ENCODE assay signal across 8 mouse cellular contexts in genomic region chr19:8954171-8954570, GRCm38 (mm10). TPM values are rescaled to one million over a fixed set of nuclear protein-coding genes. Genes with fewer than 3 reads are reported as not detected.
A peak's percentile ranks its signal among the peaks of the same experiment; 100 is the strongest.
DNase-seq lines count a peak whose midpoint lies in the region; ATAC-seq and TF ChIP-seq lines count a peak whose summit lies in the region.

No protein-coding gene starts in this region.

- 2% methylated on average over 9 of the region's 9 CpGs for WGBS in liver, adult 2 months
- 8% methylated on average over 9 of the region's 9 CpGs for WGBS in hindbrain, postnatal 0 days

- TF ChIP-seq CTCF in liver, adult 2 months (IDR thresholded peaks at IDR 0.05; ENCODE audit: low read depth, low read length) = no peak
- TF ChIP-seq CTCF in hindbrain, postnatal 0 days (IDR thresholded peaks at IDR 0.05; ENCODE audit: low read depth) = no peak

- peaks cover 30% of the 10 kb centered on the region for H3K36me3 ChIP-seq in liver, adult 2 months (ENCODE audit: control insufficient read depth, insufficient read depth, low read length)
- peaks cover 24% of the 10 kb centered on the region for H3K36me3 ChIP-seq in hindbrain, postnatal 0 days (ENCODE audit: insufficient read depth, low read length)

- peaks cover 3% of the 10 kb centered on the region for H3K4me1 ChIP-seq in liver, adult 2 months (ENCODE audit: control insufficient read depth, insufficient read depth, low read length)
- H3K4me1 ChIP-seq in brown adipose tissue, adult 24 weeks (ENCODE audit: control insufficient read depth, insufficient read depth, insufficient read length, low read length) = 0 out of 2 replicates have a peak, but pooled peaks cover 2% of the 10 kb centered on the region
- H3K4me1 ChIP-seq in hindbrain, postnatal 0 days (ENCODE audit: insufficient read depth, low read length) = 0 out of 2 replicates have a peak, but pooled peaks cover 12% of the 10 kb centered on the region

- H3K79me2 ChIP-seq in liver, adult 2 months (ENCODE audit: control insufficient read depth, insufficient read depth, low read length) = peaks cover 12% of the 10 kb centered on the region; the same call in 1 of the 2 replicates

- H3K9me3 ChIP-seq in hindbrain, postnatal 0 days (ENCODE audit: low read length) = no peaks in the 10 kb centered on the region

- TF ChIP-seq POLR2A in liver, adult 2 months (IDR thresholded peaks at IDR 0.05; ENCODE audit: extremely low read depth, insufficient read depth, low read length) = no peak

- H3K4me2 ChIP-seq in hindbrain, postnatal 0 days (ENCODE audit: low read depth, low read length) = peak overlapping the region; percentile 89

- peak overlapping the region; percentile 67 for H3K4me3 ChIP-seq in liver, adult 2 months (ENCODE audit: insufficient read depth, low read depth, low read length)
- H3K4me3 ChIP-seq in brown adipose tissue, adult 24 weeks (ENCODE audit: insufficient read depth, low read depth, low read length) = peak overlapping the region; percentile 85
- peak overlapping the region; percentile 67 for H3K4me3 ChIP-seq in hindbrain, postnatal 0 days (ENCODE audit: low read length)

- H3K27ac ChIP-seq in liver, adult 2 months (replicated peaks; ENCODE audit: insufficient read depth, low read depth, low read length) = no peak overlapping the region; the same call in 1 of the 2 replicates
- H3K27ac ChIP-seq in brown adipose tissue, adult 24 weeks (replicated peaks; ENCODE audit: low read depth, low read length) = peak overlapping the region; percentile 86
- peak overlapping the region; percentile 88 for H3K27ac ChIP-seq in hindbrain, postnatal 0 days

- peak overlapping the region; percentile 75 for H3K9ac ChIP-seq in liver, adult 2 months (ENCODE audit: low read depth, low read length)
- H3K9ac ChIP-seq in hindbrain, postnatal 0 days (replicated peaks; ENCODE audit: low read length) = peak overlapping the region; percentile 69

- no peak for DNase-seq in liver, adult 2 months (ENCODE audit: extremely low read depth, low read depth, low spot score)
- DNase-seq in liver = no peak
- no peak for DNase-seq in hindbrain, postnatal 0 days (ENCODE audit: low spot score)
- peak; percentile 44 for DNase-seq in naive thymus-derived CD4-positive, alpha-beta T cell, adult 2 months (ENCODE audit: low read depth)
- no peak for DNase-seq in frontal cortex, postnatal 14 days (ENCODE audit: low spot score in 2 of 2)
- no peak for DNase-seq in layer of hippocampus, postnatal 36 days

- no peaks in the 10 kb centered on the region for H3K27me3 ChIP-seq in liver, adult 2 months (ENCODE audit: control insufficient read depth, insufficient read depth, low read length)
- no peaks in the 10 kb centered on the region for H3K27me3 ChIP-seq in hindbrain, postnatal 0 days (ENCODE audit: insufficient read depth, low read length)

- no peak for ATAC-seq in hindbrain, postnatal 0 days
- ATAC-seq in cerebellum, adult (ENCODE audit: insufficient number of reproducible peaks, low FRiP score, low TSS enrichment) = no peak

RNA-seq across cellular contexts. Expression of gene Tut1, which starts 0.5 kb away (rescaled TPM):
- total RNA-seq in liver, adult 2 months (2014; rRNA removed) = 6.0 and 6.2 TPM in 2 replicates
- 9.6 and 14.6 TPM in 2 replicates for polyA plus RNA-seq in liver, adult 2 months (2012; rRNA removed)
- 6.9 and 7.5 TPM in 2 replicates for polyA plus RNA-seq in brown adipose tissue, adult 24 weeks (2012; ENCODE audit: insufficient read depth, insufficient read length, missing spikeins)
- 20.8 and 23.4 TPM in 2 replicates for total RNA-seq in hindbrain, postnatal 0 days (2014; rRNA removed)
- 16.0 and 16.2 TPM in 2 replicates for polyA plus RNA-seq in hindbrain, postnatal 0 days (2015; fragmentation: Nextera tagmentation; extraction: Ambion mirVana)
- total RNA-seq in layer of hippocampus, postnatal 36 days (2021) = 10 to 100 TPM; 19.6 to 19.7 TPM

RNA-seq across cellular contexts. Expression of gene Mta2, which starts 12.5 kb away (rescaled TPM):
- total RNA-seq in liver, adult 2 months (2014; rRNA removed) = 25.6 and 27.1 TPM in 2 replicates
- 11.2 and 12.1 TPM in 2 replicates for polyA plus RNA-seq in liver, adult 2 months (2012; rRNA removed)
- 28.2 and 30.6 TPM in 2 replicates for polyA plus RNA-seq in brown adipose tissue, adult 24 weeks (2012; ENCODE audit: insufficient read depth, insufficient read length, missing spikeins)
- total RNA-seq in hindbrain, postnatal 0 days (2014; rRNA removed) = 65.1 and 71.4 TPM in 2 replicates
- polyA plus RNA-seq in hindbrain, postnatal 0 days (2015; fragmentation: Nextera tagmentation; extraction: Ambion mirVana) = 75.2 and 78.8 TPM in 2 replicates
- total RNA-seq in layer of hippocampus, postnatal 36 days (2021) = 10 to 100 TPM; 54.7 to 60.7 TPM

RNA-seq across cellular contexts. Expression of gene Eef1g, which starts 12.7 kb away (rescaled TPM):
- total RNA-seq in liver, adult 2 months (2014; rRNA removed) = 101 and 117 TPM in 2 replicates
- 99.1 and 107 TPM in 2 replicates for polyA plus RNA-seq in liver, adult 2 months (2012; rRNA removed)
- 134 and 135 TPM in 2 replicates for polyA plus RNA-seq in brown adipose tissue, adult 24 weeks (2012; ENCODE audit: insufficient read depth, insufficient read length, missing spikeins)
- 442 and 469 TPM in 2 replicates for total RNA-seq in hindbrain, postnatal 0 days (2014; rRNA removed)
- 256 and 260 TPM in 2 replicates for polyA plus RNA-seq in hindbrain, postnatal 0 days (2015; fragmentation: Nextera tagmentation; extraction: Ambion mirVana)
- 100 to 1,000 TPM; 233 to 254 TPM for total RNA-seq in layer of hippocampus, postnatal 36 days (2021)

RNA-seq across cellular contexts. Expression of gene Eml3, which starts 24.8 kb away (rescaled TPM):
- 7.4 and 7.9 TPM in 2 replicates for total RNA-seq in liver, adult 2 months (2014; rRNA removed)
- 20.2 and 26.2 TPM in 2 replicates for polyA plus RNA-seq in liver, adult 2 months (2012; rRNA removed)
- 11.6 and 12.9 TPM in 2 replicates for polyA plus RNA-seq in brown adipose tissue, adult 24 weeks (2012; ENCODE audit: insufficient read depth, insufficient read length, missing spikeins)
- 8.3 and 8.6 TPM in 2 replicates for total RNA-seq in hindbrain, postnatal 0 days (2014; rRNA removed)
- 11.0 and 11.8 TPM in 2 replicates for polyA plus RNA-seq in hindbrain, postnatal 0 days (2015; fragmentation: Nextera tagmentation; extraction: Ambion mirVana)
- 10 to 100 TPM; 10.9 to 11.8 TPM for total RNA-seq in layer of hippocampus, postnatal 36 days (2021)

RNA-seq across cellular contexts. Expression of gene Rom1, which starts 25.0 kb away (rescaled TPM):
- total RNA-seq in liver, adult 2 months (2014; rRNA removed) = 1.7 and 2.3 TPM in 2 replicates
- 5.0 and 7.8 TPM in 2 replicates for polyA plus RNA-seq in liver, adult 2 months (2012; rRNA removed)
- 4.5 and 11.4 TPM in 2 replicates for polyA plus RNA-seq in brown adipose tissue, adult 24 weeks (2012; ENCODE audit: insufficient read depth, insufficient read length, missing spikeins)
- 5.7 and 6.0 TPM in 2 replicates for total RNA-seq in hindbrain, postnatal 0 days (2014; rRNA removed)
- 3.5 and 4.0 TPM in 2 replicates for polyA plus RNA-seq in hindbrain, postnatal 0 days (2015; fragmentation: Nextera tagmentation; extraction: Ambion mirVana)
- 1 to 10 TPM; 4.0 TPM for total RNA-seq in layer of hippocampus, postnatal 36 days (2021)
